Mouse (Mus musculus) frontal cortex, adult (tissue): ENCODE results near the gene Vsig8.

Source experiments
- ATAC-seq: cut with Nextera tagmentation; 2 replicates; pipeline ENCODE4 v1.9.2; 2017; ENCODE audit warnings: mild to moderate bottlenecking, moderate library complexity, mixed read lengths; ENCODE audit not compliant: low TSS enrichment

Vsig8 gene

DNA sequence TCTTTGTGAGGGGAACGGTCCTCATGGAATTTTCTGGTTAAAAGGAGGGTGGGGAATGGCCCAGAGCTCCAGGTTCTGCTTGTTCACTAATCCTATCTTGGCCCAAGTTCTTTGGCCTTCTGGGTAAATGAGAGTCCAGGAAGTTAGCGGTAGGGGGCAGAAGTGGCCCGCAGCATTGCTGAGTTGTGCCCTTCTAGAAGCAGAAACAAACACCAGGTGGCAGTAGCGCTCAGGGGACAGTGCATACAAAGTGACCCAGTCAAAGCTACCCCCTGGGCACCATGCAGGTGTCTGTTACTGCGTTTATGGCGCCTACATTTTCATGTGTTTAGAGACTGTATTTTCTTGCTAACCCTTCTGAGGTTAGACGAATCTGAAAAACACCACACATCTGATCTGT lies 27.0 kb upstream of the Vsig8 start:
- ATAC-seq, result peak; percentile 96

DNA sequence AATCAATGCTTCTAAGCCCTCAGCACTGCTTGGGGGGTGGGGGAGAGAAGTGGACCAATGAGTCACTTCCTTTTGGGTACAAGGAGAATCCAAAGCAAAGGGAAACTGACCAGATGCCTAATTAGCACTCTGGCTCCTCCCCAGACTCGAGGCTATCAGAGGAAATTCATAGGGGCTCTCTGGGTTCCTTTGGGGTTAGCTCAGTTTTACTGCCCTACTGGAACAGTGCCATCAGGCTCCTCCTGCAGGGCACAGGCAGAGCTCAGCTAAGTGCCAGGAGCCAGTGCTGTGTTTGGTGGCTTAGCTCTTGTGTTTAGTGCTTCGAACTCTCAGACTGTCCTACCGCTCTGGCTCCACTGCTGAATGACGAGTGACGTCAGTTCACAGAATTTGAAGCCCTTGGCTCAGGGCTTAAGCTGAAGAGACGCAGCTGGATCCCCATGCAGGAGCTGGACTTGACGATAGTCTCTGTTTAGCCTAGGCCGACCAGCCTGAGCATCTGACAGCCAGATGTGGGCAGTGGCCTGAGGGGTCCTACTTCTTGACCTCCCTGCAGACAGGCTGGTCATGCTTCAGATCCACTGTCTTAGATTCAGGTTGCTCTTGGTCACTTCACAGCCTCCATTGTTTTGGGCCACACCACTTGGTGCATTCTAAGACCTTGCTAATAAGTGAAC lies 25.1 kb upstream of the Vsig8 start:
- ATAC-seq, result no peak

DNA sequence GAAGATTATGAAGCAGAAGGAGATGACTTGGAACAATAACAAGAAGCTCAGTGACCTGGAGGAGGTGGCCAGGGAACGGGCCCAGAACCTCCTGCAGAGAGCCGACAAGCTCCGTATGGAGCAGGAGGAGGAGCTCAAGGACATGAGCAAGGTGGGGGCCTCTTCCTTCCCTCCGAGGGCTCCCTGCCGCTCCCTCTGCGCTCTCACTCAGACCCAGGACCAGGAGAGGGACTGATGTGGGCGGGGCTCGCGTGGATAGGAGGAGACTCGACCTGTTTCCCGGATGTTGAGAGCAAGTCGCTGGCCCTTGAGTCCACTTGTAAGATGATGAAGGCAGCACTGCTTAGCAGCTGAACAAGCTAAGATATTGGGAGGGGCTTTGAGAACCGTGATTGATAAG lies 23.2 kb upstream of the Vsig8 start:
- 0 out of 2 replicates have a peak, but pooled peaks have one; percentile 27 for ATAC-seq

DNA sequence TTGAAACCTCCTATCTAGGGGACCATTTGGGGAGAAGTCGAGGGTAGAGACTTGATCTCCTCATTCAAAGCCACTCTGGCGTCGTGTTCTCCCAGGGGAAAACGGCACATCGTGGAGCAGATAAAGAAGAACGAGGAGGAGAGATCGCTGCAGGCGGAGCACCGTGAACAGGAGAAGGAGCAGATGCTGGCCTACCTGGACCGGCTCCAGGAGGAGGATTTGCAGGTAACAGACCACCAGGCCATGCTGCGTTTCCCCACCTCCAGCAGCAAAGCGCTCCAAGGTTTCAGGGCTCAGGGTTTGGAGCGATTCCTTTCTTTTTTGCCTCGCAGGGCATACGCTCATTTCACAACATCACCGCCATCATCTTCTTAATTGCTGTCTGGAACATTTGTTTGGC lies 20.6 kb upstream of the Vsig8 start:
- ATAC-seq, result no peak

DNA sequence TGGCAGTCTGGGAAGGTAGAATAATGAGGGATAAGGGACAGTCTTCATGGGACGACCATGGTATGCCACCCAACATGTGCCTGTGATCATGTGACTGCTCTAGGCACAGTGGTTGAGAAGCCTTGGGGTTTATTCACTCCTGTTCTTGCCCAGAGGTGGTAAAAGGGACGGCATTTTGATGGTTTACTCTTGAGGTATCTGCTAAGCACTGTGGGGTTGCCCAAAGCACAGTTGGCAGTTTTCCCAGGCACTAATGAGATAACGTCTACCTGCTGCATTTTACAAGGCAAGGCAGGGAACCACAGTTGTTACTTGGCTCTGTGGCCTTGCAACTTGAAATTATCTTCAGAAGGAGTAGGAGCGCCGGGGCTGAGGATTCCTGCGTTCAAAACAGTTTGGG lies 15.9 kb upstream of the Vsig8 start:
- ATAC-seq, result no peak

DNA sequence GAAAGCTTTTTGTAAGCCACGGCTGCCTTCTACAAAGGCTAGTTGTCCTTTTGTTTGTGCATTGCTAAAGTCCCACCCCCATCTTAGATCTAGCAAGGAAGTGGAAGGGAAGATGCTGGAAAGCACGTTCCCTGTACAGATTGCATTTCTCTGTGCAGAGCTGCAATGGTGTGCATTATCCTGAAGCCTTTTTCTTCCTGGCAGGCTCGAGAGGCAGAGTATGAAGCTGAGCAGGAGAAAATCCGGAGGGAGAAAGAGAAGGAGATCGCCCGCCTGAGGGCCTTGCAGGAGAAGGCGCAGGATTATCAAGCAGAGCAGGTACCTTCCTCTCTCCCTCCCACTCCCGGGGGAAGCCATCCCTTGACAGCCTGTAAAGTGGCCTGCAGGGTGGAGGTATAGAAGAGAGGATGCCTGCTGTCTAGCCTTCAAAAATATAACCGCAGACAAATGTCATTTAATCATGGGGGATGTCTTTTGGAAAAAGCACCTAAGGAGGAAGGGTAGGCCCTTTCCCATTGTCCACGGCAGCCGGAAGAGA lies 15.4 kb upstream of the Vsig8 start:
- ATAC-seq, result 0 out of 2 replicates have a peak, but pooled peaks have one; percentile 38

DNA sequence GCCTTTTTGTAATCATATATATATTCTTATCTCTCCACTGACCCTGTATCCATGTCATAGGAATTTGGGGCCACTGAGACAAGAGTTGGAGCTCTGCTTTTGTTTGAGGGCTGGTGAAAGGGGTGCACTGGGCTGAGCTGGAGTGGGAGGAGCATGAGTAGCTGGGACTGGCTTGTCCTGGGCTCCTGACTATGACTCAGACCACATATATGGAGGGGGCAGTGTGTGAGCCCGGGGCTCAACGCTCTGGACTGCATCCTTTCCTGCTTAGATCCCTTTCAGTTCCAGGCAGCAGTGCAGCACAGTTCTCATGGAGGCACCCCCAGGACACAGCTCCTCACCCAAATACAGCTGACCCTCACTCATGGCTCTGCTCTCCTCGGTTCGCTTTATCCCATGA lies 9.7 kb upstream of the Vsig8 start:
- no peak for ATAC-seq

DNA sequence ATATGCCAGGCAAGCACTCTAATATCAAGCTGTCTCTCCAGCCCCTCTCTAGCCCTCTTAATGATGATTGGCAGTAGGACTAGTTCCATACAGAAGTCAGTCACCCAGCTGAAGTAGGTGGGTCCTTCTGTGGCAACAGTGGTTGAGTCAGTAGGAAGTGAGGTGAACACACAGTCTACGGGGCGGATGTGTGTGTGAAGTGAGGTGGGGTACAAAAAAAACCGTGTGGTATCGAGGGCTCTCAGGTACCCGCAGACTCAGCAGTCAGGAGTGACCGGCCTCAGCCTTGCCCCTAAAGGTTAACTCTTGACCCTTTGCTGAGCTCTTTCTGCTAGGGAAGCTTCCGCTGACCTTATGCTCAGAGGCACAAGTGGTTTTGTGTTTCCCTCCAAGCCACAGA lies 7.2 kb upstream of the Vsig8 start:
- ATAC-seq, result no peak

DNA sequence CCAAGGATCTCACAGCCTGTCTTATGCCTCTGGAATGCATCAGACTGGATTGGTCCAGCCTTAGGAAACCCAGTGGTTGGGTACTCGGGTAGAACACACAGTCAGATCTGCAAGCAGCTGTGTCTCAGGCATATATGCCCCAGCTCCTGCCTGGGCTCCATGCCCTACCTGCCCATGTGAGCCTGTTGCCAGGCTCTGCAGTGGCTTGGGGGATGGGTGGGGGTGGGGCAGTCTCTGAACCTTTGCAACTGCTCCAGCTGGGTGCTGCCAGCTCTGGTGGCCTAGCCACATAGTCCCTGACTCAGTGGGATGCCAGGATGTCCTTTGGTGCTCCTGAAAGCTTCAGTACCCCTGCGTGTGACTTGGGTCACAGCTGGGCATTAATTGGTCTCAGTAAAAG lies 6.4 kb upstream of the Vsig8 start:
- no peak for ATAC-seq

DNA sequence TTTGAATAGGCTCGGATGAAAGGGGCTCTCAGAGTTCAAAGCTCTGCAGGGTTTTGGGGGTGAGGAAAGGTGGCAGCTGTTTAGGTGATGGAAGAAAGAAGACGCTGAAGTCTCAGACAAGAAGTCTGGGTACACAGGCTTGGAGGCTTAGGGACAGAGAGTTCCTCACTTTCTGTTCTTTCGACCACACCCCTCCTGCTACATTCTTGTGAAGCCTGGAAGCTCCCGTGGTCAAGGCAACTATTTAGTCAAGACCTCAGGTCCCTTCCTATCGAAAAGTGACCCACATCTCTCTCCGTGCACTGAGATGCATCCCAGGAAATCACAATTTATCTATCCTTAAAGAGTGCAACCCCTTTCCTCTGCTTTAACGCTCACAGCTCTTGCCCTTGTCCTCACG lies 6.0 kb upstream of the Vsig8 start:
- ATAC-seq, result no peak

DNA sequence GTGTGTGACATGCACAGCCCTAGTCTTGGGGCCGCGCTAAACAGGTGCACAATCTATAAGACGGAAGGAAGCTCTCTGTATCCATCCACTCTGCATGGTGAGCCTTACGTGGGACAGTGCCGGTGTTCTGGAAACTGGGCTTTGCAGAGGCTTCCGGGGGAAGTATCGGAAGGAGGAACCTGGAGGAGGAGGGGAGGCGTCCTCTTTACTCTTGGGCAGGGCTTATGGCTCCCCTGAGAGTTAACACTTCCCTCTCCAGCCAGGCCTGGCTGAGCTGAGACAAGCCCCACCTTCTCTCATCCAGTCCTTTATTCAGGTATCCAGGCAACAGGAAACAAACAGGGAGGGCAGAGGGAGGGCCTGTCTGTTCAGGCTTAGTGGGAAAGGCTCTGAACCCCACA lies 5.2 kb upstream of the Vsig8 start:
- ATAC-seq, result peak; percentile 97

DNA sequence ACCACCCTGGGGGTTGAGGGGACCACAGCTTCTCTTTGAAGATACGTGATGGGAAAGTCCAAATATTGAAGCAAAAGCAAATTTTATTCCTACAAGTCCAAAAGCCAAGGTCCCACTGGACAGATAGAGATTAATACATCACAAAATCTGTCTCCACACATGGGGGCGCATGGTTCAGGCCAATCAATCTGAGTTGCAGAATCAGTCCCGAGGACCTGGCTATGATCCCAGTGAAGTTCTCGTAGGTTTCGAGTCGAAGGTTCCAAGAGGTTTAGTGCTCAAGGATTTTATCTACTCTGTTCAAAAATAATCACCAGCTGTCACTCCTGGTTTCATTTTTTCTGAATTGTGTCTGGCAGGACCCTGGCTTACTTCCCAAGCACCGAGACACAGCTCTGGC lies 4.7 kb upstream of the Vsig8 start:
- ATAC-seq, result no peak

DNA sequence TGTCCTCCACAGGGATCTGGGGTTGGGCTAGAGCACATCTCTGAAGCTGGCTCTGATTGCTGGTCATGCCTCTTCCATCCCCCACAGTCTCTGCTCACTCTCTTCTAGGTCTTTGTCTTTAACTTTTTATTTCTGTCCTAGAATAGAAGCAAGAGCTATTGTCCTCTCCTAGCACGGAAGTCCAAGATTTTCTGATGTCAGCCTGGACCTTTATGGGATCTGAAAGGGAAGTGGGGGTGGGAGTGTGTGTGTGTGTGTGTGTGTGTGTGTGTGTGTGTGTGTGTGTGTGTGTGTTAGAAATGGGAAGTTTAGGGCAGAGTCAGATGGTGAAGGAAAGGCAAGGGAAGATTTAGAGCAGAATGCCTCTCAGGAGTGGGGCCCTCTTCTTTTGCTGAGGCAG lies 3.1 kb upstream of the Vsig8 start:
- no peak for ATAC-seq

DNA sequence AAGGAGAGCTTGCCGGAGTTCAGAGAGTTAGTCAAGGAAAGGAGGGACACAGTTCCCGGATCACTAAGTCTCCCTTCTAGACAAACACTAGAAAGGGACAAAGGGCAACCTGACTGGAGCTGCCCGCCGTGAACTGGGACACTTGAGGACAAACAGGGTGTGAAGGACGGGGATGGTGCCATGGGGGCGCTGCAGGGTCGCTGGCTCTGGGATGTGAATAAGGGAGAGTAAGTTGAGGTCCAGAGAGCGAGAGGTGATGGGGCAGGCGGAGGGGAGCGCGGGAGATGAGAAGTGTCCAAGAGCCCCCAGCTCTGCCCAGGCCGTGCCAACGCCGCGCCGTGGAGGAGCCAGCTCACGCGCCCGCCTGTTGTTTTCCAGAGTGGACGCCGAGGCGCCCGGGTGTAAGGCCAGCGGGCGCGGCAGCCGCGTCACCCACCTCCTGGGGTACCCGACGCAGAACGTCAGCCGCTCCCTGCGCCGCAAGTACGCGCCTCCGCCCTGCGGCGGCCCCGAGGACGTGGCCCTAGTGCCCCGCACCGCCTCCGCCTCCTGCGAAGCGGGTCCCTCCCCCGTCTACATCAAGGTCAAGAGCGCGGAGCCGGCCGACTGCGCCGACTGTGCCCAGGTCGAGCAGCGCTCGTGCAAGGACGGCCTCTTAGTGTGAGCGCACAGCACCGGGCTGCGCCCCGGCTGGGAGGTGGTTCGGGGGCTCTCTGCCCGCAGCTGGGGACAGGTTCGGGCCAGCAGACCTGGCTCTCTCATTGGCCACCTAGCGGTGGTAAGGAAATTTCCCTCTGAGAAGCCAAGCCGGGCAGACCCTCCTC lies 7.1 kb downstream of the Vsig8 start:
- peak; percentile 89 for ATAC-seq

DNA sequence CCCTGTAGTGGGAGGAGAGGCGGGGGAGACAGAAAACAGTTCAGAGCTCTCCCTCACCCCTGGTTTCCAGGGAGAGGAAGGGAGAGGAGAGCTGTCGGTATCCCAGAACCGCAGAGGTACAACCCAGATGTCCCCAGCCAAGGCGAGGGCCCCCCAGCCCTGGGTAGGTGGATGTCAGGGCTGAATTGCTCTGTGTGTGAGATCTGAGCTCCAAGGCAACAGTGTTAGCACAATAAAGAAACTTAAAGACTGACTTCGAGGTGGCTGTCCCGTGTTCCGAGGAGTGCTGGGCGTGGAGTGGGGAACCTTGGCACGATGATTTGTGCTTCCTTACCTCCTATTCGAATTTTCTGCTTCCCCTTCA lies 7.7 kb downstream of the Vsig8 start:
- ATAC-seq, result no peak; the same call in 1 of the 2 replicates

DNA sequence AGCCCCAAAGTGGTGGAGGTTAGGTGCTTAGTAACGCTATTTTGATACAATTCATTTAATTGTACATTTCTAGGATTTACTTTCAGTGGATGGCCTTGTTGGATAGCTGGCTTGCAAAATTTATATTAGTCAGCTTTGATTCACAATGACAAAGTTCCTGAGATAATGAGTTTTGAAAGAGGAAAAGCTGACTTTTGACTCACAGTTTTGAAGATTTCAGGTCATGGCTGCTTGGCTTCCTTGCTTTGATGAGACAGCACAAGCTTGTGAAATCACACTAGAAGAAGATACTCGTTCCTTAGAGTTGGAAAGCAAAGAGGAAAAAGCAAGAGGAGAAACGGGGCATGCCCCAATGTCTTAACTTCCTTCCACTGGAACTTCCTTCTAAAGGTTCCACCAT lies 10.4 kb downstream of the Vsig8 start:
- ATAC-seq, result no peak

DNA sequence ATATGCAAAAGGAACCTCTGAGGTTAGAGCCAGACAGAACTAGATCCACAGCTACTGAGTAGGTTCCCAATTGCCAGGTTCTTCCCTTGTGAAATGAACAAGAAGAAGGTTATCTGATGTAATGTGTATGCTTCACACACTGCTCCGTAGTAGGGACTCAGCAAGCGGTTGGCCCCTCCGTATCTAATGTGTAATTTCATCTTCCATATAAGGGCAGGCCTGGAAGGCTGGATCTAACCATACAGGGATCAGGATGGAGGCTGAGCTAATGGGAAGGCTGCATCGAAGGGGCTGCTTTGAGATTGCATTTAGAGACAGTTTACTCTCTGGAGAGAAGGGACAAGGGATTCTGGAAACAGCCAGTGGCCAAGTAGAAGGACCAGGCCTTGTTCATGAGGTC lies 12.0 kb downstream of the Vsig8 start:
- no peak for ATAC-seq

DNA sequence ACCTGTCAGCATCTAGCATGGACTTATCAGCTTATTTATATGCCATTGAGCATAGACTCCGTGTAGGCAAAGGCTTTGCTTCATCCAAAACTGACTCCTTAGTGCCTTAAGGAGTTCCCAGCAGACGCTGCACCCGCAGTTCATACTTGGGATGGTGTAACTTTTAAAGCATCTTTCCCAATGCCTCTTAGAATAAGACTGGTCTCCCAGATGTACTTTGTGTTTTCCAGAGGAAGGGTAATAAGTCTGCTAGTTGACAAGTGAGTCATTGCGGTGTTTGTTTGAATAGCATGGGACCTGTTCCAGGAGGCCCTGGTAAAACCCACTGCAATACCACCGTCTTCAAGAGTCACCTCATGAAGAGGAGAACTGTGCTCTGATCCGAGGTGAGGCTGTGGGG lies 24.4 kb downstream of the Vsig8 start:
- no peak for ATAC-seq

DNA sequence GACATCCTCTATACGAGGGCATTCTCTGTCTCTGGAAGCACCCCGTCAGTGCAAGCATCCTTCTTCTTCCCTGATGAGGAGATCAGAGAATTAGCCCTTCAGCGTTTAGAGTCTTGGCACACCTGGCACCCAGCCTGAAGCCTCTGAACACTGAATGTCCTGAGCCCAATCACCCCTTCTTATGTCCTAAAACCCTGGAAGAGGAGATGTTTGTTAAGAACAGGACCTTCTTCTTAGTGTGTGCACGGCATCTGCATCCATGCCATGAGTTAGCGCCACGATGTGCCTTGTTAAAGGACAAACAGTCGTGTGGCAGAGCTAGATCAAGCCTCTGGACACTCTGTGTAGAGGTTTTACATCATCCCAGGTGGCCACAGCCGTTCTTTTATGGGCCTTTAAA lies 26.7 kb downstream of the Vsig8 start:
- ATAC-seq, result no peak

DNA sequence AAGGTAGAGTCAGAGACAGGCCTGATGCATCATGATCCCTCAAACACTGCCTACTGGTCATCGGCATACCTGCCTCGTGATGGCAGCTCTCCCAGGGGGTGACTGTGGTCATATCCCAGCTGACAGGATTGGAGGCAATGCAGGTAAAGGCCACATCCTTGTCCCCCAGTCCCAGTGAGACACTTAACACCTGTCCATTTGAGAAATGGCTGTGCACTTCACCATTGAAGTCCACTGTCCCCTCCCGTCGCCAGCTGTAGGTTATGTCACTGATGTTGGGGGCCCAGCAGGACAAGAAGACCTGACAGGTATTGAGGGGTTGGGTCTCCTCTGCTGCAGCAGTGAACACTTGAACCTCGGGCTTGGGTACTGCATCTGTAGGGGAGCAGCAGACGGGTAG lies 28.5 kb downstream of the Vsig8 start:
- no peak for ATAC-seq

DNA sequence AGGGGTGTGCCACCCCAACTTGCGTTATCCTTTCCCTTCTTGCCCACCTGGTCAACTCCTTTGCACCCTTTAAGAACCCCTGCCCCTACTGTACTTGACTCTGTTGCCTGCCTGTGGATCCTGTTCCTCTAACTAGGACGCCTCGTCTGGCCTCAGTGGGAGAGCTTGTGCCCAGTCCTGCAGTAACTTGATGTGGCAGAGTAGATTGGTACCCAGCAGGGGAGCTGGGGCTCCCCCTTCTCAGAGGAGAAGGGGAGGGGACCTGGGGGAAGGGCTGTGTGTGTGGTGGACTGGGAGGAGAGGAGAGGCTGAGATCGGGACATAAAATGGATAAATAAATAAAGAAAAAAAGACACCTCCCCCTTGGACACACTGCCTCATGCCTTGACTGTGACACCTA lies 29.3 kb downstream of the Vsig8 start:
- ATAC-seq, result no peak

DNA sequence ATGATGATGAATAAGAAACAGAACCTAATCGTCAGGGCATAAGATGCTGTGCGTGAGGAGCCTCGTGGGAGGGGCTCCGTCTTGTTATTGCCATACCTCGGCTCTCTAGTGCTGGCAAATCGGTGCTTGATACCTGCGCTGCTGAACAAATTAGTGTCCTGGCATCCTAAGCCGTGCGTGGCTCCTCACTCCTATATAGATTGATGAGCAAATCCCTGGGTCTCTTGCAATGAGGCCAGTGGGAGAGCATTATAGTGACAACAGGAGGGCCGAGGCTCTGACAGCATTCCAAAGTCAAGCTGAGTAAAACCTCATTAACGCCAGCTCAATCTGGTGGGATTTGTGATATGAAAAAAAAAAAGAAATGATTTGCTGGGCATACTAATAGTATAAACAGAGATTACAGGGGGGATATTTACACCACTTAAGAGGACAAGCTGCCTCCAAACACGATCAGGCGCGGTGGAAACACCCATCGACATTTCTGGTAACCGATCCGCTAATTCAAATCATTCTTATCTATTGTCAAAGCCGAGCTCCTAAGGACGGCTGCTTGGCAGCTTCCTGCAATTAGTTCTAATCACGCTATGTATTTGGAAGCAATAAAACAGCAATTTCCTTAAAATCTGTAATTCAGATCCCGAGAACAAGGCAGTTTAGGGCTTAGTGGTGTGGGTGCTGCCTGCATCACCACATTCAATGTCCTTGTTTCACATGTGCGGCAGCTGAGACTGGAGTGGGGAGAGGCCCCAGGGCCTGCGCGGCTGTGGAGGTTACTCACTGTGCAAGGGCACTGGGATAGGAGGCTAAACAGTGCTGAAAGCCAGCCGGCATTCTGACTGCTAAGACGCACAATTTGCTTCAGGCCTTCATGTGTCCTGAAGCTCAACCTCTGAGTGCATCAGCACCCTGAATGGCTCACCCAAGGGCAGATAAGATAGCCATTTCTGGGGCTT lies 30.2 kb downstream of the Vsig8 start:
- ATAC-seq, result peak; percentile 34; the same call in 1 of the 2 replicates
